Mouse (Mus musculus): Measurements from ENCODE around the gene Nrf1. TPM values are rescaled to one million over a fixed set of nuclear protein-coding genes. Genes with fewer than 3 reads are reported as not detected.

Nrf1 gene
- polyA plus RNA-seq, 1 experiment = 21.8 TPM

GRCm38 (mm10) chr6:30175225-30175917, 127.6 kb downstream of the Nrf1 start:
- DNase-seq (ENCODE audit: low spot score) = no peak

- no peak for DNase-seq (ENCODE audit: low spot score)
These were observed 128.2 kb downstream of the Nrf1 start for GRCm38 (mm10) chr6:30175918-30176421.

- no peak for DNase-seq (ENCODE audit: low spot score)
These were observed 128.7 kb downstream of the Nrf1 start for GRCm38 (mm10) chr6:30176496-30176895.

- no peak for DNase-seq (ENCODE audit: low spot score)
These were observed 129.5 kb downstream of the Nrf1 start for GRCm38 (mm10) chr6:30177305-30177704.

- no peak for DNase-seq (ENCODE audit: low spot score)
These were observed 130.3 kb downstream of the Nrf1 start for GRCm38 (mm10) chr6:30178023-30178639.

- no peak for DNase-seq (ENCODE audit: low spot score)
These were observed 131.3 kb downstream of the Nrf1 start for GRCm38 (mm10) chr6:30179046-30179445.

GRCm38 (mm10) chr6:30180321-30180720, 132.5 kb downstream of the Nrf1 start:
- DNase-seq (ENCODE audit: low spot score) = no peak

GRCm38 (mm10) chr6:30182038-30182437, 134.2 kb downstream of the Nrf1 start:
- no peak for DNase-seq (ENCODE audit: low spot score)

GRCm38 (mm10) chr6:30183624-30184023, 135.8 kb downstream of the Nrf1 start:
- no peak for DNase-seq (ENCODE audit: low spot score)

- DNase-seq (ENCODE audit: low spot score) = no peak
These were observed 147.9 kb downstream of the Nrf1 start for GRCm38 (mm10) chr6:30195656-30196055.

- no peak for DNase-seq (ENCODE audit: low spot score)
These were observed 148.4 kb downstream of the Nrf1 start for GRCm38 (mm10) chr6:30196143-30196542.

Other genes with a start within 250 kb of the Nrf1 start
- gene Strip2, start 131.0 kb upstream of the Nrf1 start, polyA plus RNA-seq (2012; rRNA removed) = 0.75 and 0.87 TPM in 2 replicates